Mouse (Mus musculus): Measurements from ENCODE around the gene Cdon.

- TF ChIP-seq MAX (IDR thresholded peaks at IDR 0.05; ENCODE audit: low read length), result peak; percentile 95
- 0 out of 2 replicates have a peak, but pooled peaks have one; percentile 25 for TF ChIP-seq POLR2A (IDR thresholded peaks at IDR 0.05; ENCODE audit: low read depth, low read length)
- TF ChIP-seq CTCF (conservative IDR thresholded peaks at IDR 0.05 in 1 of 2, IDR thresholded peaks at IDR 0.05 in 1 of 2; ENCODE audit: low read depth in 2 of 2, low read length in 2 of 2), result no peak
- peak; percentile 95 for TF ChIP-seq EP300 (IDR thresholded peaks at IDR 0.05; ENCODE audit: low read length)
- TF ChIP-seq CHD2 (IDR thresholded peaks at IDR 0.05; ENCODE audit: low read length), result no peak
- no peak for TF ChIP-seq HCFC1 (IDR thresholded peaks at IDR 0.05; ENCODE audit: low read depth, low read length)
These were observed 54.5 kb downstream of the Cdon start for GRCm38 (mm10) chr9:35475394-35475793.

Data from CH12.LX (cell line).